Mouse (Mus musculus): ENCODE measurements at regions not wholly inside any gene's neighbourhood (a gene's known extent, or its start where the extent isn't known, plus 50 kb on each side); places are given as distances from the start of the nearest gene placed in this dataset.

DNA sequence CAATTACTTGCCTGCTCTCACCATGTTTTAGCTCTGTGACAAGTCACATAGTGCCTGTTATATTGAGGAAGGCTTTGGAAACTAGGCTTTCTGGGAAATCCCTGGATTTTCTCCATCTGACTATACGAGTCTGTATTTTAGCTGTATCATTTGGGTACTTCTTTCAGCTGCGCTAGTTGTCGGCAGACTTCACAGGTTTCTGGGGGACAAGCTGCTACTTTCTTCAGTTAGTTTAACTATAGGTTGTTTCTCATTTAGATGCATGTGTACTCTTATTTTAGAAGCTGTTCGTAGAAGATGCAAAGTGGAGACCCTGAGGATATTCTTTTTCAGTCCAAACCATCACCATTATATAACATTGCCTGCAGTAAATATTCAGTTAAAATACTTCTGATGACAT is 86.3 kb upstream of the Egfl6 start:
- Histone ChIP-seq H3K9me3 (ENCODE audit: control insufficient read depth) (no peaks in the 10 kb centered on the region), H3K4me1 (replicated peaks; ENCODE audit: control insufficient read depth, insufficient read depth, low read length) (no peaks in the 10 kb centered on the region), H3K9ac (ENCODE audit: low read depth, low read length) (no peak overlapping the region), H3K27ac (ENCODE audit: low read depth, low read length) (no peak overlapping the region), H3K4me2 (replicated peaks; ENCODE audit: low read depth) (no peak overlapping the region), H3K36me3 (ENCODE audit: control insufficient read depth, insufficient read depth) (no peaks in the 10 kb centered on the region), H3K4me3 (ENCODE audit: low read depth, low read length) (no peak overlapping the region), H3K27me3 (replicated peaks; ENCODE audit: control insufficient read depth, insufficient read depth, low read length) (no peaks in the 10 kb centered on the region)
- no peak for ATAC-seq
- no peak for TF ChIP-seq CTCF (IDR thresholded peaks at IDR 0.05; ENCODE audit: low read depth)
- WGBS = 91% methylated on average over 4 of the region's 4 CpGs

DNA sequence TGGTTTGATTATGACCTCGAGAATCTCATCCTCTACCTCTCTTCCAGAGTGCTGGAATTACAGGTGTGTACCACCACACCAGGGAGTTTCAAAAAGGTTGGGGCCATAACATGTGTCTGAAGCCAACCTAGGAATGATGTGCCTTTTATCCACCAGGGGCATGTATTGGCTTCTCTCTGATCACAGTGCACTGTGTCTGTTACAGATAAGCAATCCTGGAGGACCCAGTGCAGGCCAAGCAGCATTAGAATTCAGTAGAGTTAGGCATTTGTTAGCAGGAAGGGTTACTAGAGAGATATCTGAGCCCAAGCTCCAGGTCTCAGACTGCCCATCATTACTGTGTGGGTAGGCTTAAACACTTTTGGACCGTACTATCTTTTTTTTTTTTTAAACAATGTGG is 80.8 kb upstream of the Egfl6 start:
- Histone ChIP-seq H3K27ac (ENCODE audit: low read depth, low read length) (no peak overlapping the region), H3K4me3 (ENCODE audit: low read depth, low read length) (no peak overlapping the region), H3K4me1 (replicated peaks; ENCODE audit: control insufficient read depth, insufficient read depth, low read length) (no peaks in the 10 kb centered on the region), H3K9ac (ENCODE audit: low read depth, low read length) (no peak overlapping the region), H3K27me3 (replicated peaks; ENCODE audit: control insufficient read depth, insufficient read depth, low read length) (no peaks in the 10 kb centered on the region), H3K36me3 (ENCODE audit: control insufficient read depth, insufficient read depth) (no peaks in the 10 kb centered on the region), H3K9me3 (ENCODE audit: control insufficient read depth) (no peaks in the 10 kb centered on the region), H3K4me2 (replicated peaks; ENCODE audit: low read depth) (no peak overlapping the region)
- TF ChIP-seq CTCF (IDR thresholded peaks at IDR 0.05; ENCODE audit: low read depth) = no peak
- WGBS = 81% methylated on average over 2 of the region's 2 CpGs
- no peak for ATAC-seq

DNA sequence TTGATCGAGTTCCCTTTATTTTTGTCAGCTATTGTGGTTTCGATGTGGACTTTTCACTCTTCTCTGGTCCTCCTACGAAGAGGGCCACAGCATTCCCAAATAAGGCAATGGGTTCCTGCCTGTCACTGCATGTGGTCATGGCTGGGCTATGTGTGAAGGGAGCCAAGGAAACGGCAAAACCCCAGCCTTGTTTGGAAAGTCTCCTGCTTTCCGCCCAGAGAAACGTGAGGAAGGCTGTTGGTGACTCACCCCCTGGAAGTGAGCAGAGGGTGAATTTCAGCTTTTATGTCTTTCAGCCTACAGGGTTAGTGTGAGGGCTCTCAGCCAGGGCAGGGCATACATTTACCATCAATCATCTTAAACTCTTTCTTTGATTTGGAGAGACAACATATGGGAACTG is 76.3 kb upstream of the Egfl6 start:
- Histone ChIP-seq H3K27me3 (replicated peaks; ENCODE audit: control insufficient read depth, insufficient read depth, low read length) (no peaks in the 10 kb centered on the region), H3K9ac (ENCODE audit: low read depth, low read length) (no peak overlapping the region), H3K4me2 (replicated peaks; ENCODE audit: low read depth) (no peak overlapping the region), H3K36me3 (ENCODE audit: control insufficient read depth, insufficient read depth) (no peaks in the 10 kb centered on the region), H3K27ac (ENCODE audit: low read depth, low read length) (no peak overlapping the region; the same call in 1 of the 2 replicates), H3K4me1 (replicated peaks; ENCODE audit: control insufficient read depth, insufficient read depth, low read length) (no peaks in the 10 kb centered on the region), H3K4me3 (ENCODE audit: low read depth, low read length) (no peak overlapping the region), H3K9me3 (ENCODE audit: control insufficient read depth) (no peaks in the 10 kb centered on the region)
- WGBS = 51% methylated on average over 6 of the region's 6 CpGs
- no peak for TF ChIP-seq CTCF (IDR thresholded peaks at IDR 0.05; ENCODE audit: low read depth)
- ATAC-seq = no peak

DNA sequence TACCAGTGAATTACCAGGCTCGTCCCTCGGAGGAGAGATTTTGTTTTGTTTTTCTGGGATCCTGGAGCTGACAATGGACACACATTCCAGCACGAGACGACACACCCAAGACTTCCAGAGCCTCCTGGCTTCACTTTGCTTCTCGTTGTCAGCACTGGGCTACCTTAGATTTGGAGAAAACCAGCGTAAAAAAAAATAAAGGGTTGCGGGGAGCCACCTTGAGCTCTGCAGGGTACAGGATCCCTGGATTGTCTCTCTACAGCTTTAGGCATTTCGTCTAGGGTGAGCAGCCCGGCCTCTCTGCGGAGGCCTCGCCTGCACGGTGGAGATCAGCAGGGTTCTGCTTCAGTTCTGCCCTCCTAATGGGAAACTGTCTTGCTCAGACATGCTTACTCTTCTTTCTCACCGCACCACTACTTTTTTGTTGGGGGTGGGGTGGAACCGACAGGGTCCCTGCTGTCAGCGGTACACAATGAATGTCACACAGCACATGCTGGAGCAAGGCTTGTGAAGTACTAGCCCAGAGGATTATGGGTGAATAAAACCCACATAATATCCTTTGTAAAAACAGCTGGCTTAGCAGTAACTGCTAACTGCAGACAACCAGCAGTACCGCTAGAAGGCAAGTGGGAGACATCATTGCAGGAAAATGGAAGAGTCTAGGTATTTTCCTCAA is 75.7 kb upstream of the Egfl6 start:
- Histone ChIP-seq H3K27ac (ENCODE audit: low read depth, low read length) (peak overlapping the region; percentile 54; the same call in 1 of the 2 replicates), H3K4me2 (replicated peaks; ENCODE audit: low read depth) (peak overlapping the region; percentile 55), H3K4me3 (ENCODE audit: low read depth, low read length) (no peak overlapping the region), H3K27me3 (replicated peaks; ENCODE audit: control insufficient read depth, insufficient read depth, low read length) (no peaks in the 10 kb centered on the region), H3K36me3 (ENCODE audit: control insufficient read depth, insufficient read depth) (no peaks in the 10 kb centered on the region), H3K4me1 (replicated peaks; ENCODE audit: control insufficient read depth, insufficient read depth, low read length) (no peaks in the 10 kb centered on the region), H3K9me3 (ENCODE audit: control insufficient read depth) (no peaks in the 10 kb centered on the region), H3K9ac (ENCODE audit: low read depth, low read length) (peak overlapping the region; percentile 31; the same call in 1 of the 2 replicates)
- WGBS = 25% methylated on average over 16 of the region's 16 CpGs
- no peak; the same call in 1 of the 2 replicates for TF ChIP-seq CTCF (IDR thresholded peaks at IDR 0.05; ENCODE audit: low read depth)
- ATAC-seq = peak; percentile 54

DNA sequence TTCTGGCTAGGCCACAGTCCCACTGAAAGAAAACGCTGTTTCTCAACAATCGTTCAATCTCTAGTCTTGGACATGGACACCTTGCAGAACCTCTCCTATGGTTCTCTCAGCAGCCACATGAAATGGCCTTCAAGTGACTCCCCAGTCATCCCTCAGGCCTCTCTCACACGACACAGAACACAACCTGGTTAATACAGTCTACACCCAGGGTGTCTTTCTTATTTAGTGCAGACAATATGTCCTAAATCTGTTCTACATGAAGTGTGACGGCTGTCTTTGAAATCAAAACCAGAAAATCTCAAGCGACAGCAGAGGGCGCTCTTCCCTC is 75.2 kb upstream of the Egfl6 start:
- Histone ChIP-seq H3K4me2 (replicated peaks; ENCODE audit: low read depth) (0 out of 2 replicates have a peak overlapping the region, but pooled peaks have one; percentile 55), H3K27ac (ENCODE audit: low read depth, low read length) (no peak overlapping the region), H3K4me1 (replicated peaks; ENCODE audit: control insufficient read depth, insufficient read depth, low read length) (no peaks in the 10 kb centered on the region), H3K4me3 (ENCODE audit: low read depth, low read length) (no peak overlapping the region), H3K27me3 (replicated peaks; ENCODE audit: control insufficient read depth, insufficient read depth, low read length) (no peaks in the 10 kb centered on the region), H3K9me3 (ENCODE audit: control insufficient read depth) (no peaks in the 10 kb centered on the region), H3K36me3 (ENCODE audit: control insufficient read depth, insufficient read depth) (no peaks in the 10 kb centered on the region), H3K9ac (ENCODE audit: low read depth, low read length) (no peak overlapping the region)
- peak; percentile 81; the same call in 1 of the 2 replicates for TF ChIP-seq CTCF (IDR thresholded peaks at IDR 0.05; ENCODE audit: low read depth)
- 27% methylated on average over 6 of the region's 6 CpGs for WGBS
- ATAC-seq = no peak; the same call in 1 of the 2 replicates

DNA sequence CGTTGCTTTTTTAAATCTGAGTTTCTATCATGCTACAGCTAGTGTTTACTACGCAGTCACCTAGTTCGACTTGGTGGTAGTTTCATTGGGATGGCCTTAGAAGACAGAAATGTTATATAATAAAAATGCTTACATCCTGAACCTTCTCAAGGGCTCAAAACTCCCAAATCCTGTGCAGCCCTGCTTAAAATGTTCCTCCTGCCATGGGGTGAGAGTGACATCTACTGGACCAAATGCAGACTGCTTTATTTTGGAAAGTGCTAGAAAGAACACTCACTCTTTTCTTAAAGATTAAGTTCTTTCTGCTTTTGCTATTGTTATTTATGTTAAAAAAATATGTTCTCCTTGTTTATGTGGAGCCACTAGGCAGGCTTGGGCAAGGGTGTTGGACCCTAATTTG is 66.9 kb upstream of the Egfl6 start:
- 59% methylated on average over 3 of the region's 3 CpGs for WGBS
- peak; percentile 90 for TF ChIP-seq CTCF (IDR thresholded peaks at IDR 0.05; ENCODE audit: low read depth)
- no peak overlapping the region for H3K9ac ChIP-seq (ENCODE audit: low read depth, low read length)
- no peaks in the 10 kb centered on the region for H3K36me3 ChIP-seq (ENCODE audit: control insufficient read depth, insufficient read depth)
- ATAC-seq = no peak
- no peak overlapping the region for H3K4me3 ChIP-seq (ENCODE audit: low read depth, low read length)
- no peaks in the 10 kb centered on the region for H3K27me3 ChIP-seq (replicated peaks; ENCODE audit: control insufficient read depth, insufficient read depth, low read length)
- no peak overlapping the region for H3K4me2 ChIP-seq (replicated peaks; ENCODE audit: low read depth)
- H3K27ac ChIP-seq (ENCODE audit: low read depth, low read length) = no peak overlapping the region
- H3K4me1 ChIP-seq (replicated peaks; ENCODE audit: control insufficient read depth, insufficient read depth, low read length) = no peaks in the 10 kb centered on the region
- no peaks in the 10 kb centered on the region for H3K9me3 ChIP-seq (ENCODE audit: control insufficient read depth)
